Mouse (Mus musculus) embryonic facial prominence, embryonic 12.5 days (tissue): ENCODE data around the gene Prdm5. TPM values are rescaled to one million over a fixed set of nuclear protein-coding genes. Genes with fewer than 3 reads are reported as not detected.
A peak's percentile ranks its signal among the peaks of the same experiment; 100 is the strongest.

Experiments
- ATAC-seq: fragments of 200-750 bp; cut with Nextera tagmentation; 2 replicates; pipeline ENCODE4 v1.8.0; 2017; ENCODE audit not compliant: insufficient number of reproducible peaks, insufficient read depth, low FRiP score, low TSS enrichment
- H3K27ac ChIP-seq: fragments of 300-500 bp; sonication (generic); 2 replicates; pipeline ENCODE4 v1.5.1; 2016; ENCODE audit warnings: mild to moderate bottlenecking
- H3K27me3 ChIP-seq: fragments of 300-500 bp; sonication (generic); 2 replicates; pipeline ENCODE4 v1.6.1; 2016; ENCODE audit warnings: mild to moderate bottlenecking, moderate library complexity
- H3K36me3 ChIP-seq: fragments of 300-500 bp; sonication (generic); 2 replicates; pipeline ENCODE4 v1.6.1; 2016; ENCODE audit warnings: mild to moderate bottlenecking
- H3K4me1 ChIP-seq: fragments of 300-500 bp; sonication (generic); 2 replicates; pipeline ENCODE4 v1.6.1; 2016
- H3K4me2 ChIP-seq: fragments of 300-500 bp; sonication (generic); replicated peaks from 2 replicates; pipeline ENCODE4 v1.6.1; 2016; ENCODE audit warnings: mild to moderate bottlenecking, moderate library complexity
- H3K4me3 ChIP-seq: fragments of 300-500 bp; sonication (generic); 2 replicates; pipeline ENCODE4 v1.5.1; 2016; ENCODE audit warnings: mild to moderate bottlenecking
- H3K9ac ChIP-seq: fragments of 300-500 bp; sonication (generic); 2 replicates; pipeline ENCODE4 v1.6.1; 2016; ENCODE audit warnings: mild to moderate bottlenecking, moderate library complexity
- H3K9me3 ChIP-seq: fragments of 300-500 bp; sonication (generic); 2 replicates; pipeline ENCODE4 v1.6.1; 2016; ENCODE audit warnings: mild to moderate bottlenecking, moderate library complexity
- WGBS: fragments of 180-500 bp; shearing (Covaris S2); methylation state at CpG from one replicate; pipeline ENCODE4 v1.1.7; 2016; 5-methylcytosine and 5-hydroxymethylcytosine counted together
- polyA plus RNA-seq: library from polyadenylated mRNA; unstranded; fragments of >200 nt; fragmentation: Nextera tagmentation; extraction: Ambion mirVana; gene quantifications from 2 replicates; pipeline ENCODE4 v1.2.1, GENCODE M21; 2016

Gene Prdm5
- polyA plus RNA-seq, 1 experiment from 2014 or later = 22.9 TPM

DNA sequence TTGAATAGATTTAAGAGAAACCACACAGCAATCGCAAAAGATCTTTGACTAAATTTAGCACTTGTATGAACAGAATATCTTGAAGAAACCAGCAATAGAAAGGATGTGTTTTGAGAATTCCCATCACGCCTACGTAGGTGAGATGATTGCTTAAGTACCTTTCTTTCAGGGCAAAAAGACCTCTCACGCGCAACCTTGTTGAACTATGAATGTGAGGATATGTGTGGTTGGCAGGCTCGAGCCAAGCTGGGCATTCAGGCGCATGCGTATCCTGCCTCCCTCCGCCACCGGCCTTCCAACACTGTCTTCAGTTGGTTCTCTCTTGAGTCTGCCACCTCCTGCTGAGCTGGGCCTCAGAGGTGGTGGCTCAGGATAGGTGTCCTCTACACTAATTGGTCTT lies 173.5 kb downstream of the Prdm5 start, which contains the start of gene 4930544G11Rik:
4930544G11Rik (plus strand) TSS at position 301 of the 400 bp plus-strand sequence.
- Histone ChIP-seq H3K9me3 (no peaks in the 10 kb centered on the region), H3K9ac (no peak within 1 kb of the TSS), H3K4me1 (no peaks in the 10 kb centered on the region), H3K4me2 (no peak within 1 kb of the TSS), H3K4me3 (no peak within 1 kb of the TSS), H3K27ac (no peak within 1 kb of the TSS), H3K36me3 (no peaks in the 10 kb centered on the region), H3K27me3 (no peaks in the 10 kb centered on the region)
- 98% methylated on average over 10 of the region's 10 CpGs for WGBS
- no peak for ATAC-seq

- H3K9ac ChIP-seq = no peak overlapping the region
- peaks cover 14% of the 10 kb centered on the region for H3K4me1 ChIP-seq
- H3K36me3 ChIP-seq = no peaks in the 10 kb centered on the region
- H3K4me2 ChIP-seq = no peak overlapping the region
- H3K27me3 ChIP-seq = no peaks in the 10 kb centered on the region
- no peak overlapping the region for H3K4me3 ChIP-seq
- H3K9me3 ChIP-seq = no peaks in the 10 kb centered on the region
- 0 out of 2 replicates have a peak, but pooled peaks have one; percentile 35 for ATAC-seq
- H3K27ac ChIP-seq = peak overlapping the region; percentile 61; the same call in 1 of the 2 replicates
- 36% methylated on average over 6 of the region's 6 CpGs for WGBS
These were observed 190.8 kb downstream of the Prdm5 start for GRCm38 (mm10) chr6:65969386-65970111.

DNA sequence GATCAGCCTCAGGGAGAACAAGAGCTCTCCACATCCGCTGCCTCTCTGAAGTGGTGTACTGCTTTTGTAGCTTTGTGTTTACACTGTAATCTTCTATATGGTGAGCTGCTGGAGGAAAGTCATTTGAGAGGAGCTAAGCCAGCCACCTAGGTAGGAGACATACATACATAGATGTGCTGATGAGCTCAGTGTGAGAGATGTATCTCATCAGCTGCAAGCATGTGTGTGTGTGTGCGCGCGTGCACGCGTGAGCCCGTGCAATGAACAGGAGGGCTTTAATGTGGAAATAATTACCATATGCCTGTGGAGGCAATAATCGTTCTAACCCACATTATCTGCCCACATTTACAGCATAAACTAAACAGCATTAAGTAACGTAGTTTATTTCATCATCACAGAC lies 191.6 kb downstream of the Prdm5 start:
- peaks cover 14% of the 10 kb centered on the region for H3K4me1 ChIP-seq
- no peak overlapping the region for H3K27ac ChIP-seq
- no peak overlapping the region for H3K4me2 ChIP-seq
- H3K9ac ChIP-seq = no peak overlapping the region
- no peaks in the 10 kb centered on the region for H3K27me3 ChIP-seq
- H3K9me3 ChIP-seq = no peaks in the 10 kb centered on the region
- H3K36me3 ChIP-seq = no peaks in the 10 kb centered on the region
- no peak for ATAC-seq
- 47% methylated on average over 9 of the region's 9 CpGs for WGBS
- no peak overlapping the region for H3K4me3 ChIP-seq

Other genes starting within 250 kb of the Prdm5 start
- gene Ndnf, start 107.4 kb upstream of the Prdm5 start, polyA plus RNA-seq = 12.0 and 13.4 TPM in 2 replicates
- gene 4930544G11Rik, start 173.6 kb downstream of the Prdm5 start, polyA plus RNA-seq = not detected in 2 replicates